Mouse (Mus musculus): ENCODE results near the gene Gm11084.
A peak's percentile ranks its signal among the peaks of the same experiment; 100 is the strongest.
"Not testable (repeated sequence)": the region's sequence is repeated elsewhere in the genome, so short reads cannot be mapped to it uniquely, and the experiment has no call there.

Gene Gm11084

DNA sequence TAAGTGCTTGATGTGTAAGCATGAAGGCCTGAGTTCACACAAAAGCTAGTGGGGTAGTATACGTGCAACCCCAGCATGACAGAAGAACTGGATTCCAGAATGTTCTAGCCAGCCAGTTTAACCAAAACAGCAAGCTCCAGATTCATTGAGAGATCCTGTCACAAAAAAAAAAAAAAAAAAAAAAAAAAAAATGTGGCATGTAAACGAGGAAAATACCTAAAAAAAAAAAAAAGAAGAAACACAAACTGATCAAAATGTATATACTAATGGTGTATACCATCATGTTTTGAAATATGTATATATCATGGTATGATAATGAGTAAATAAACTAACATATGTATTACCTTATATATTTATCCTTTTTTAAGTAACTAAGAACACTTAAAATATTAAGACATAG, 7.6 kb upstream of the Gm11084 start:
- no peak for DNase-seq

DNA sequence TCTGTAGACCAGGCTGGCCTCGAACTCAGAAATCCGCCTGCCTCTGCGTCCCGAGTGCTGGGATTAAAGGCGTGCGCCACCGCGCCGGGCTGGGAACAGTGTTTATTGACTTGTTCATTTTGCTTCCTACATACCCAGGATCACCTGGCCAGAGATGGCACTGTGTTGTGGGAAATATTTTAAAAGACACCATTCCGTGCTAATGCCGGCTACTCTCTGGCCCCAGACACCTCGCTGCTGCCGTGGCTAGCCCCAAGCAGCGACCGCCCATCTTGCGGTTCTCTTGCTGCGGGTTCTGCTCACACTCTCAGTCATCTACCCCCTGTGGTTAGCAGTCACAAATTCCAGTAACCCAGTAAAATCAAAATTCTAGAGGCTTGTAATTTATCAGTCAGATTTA, 6.0 kb upstream of the Gm11084 start:
- DNase-seq = no peak

DNA sequence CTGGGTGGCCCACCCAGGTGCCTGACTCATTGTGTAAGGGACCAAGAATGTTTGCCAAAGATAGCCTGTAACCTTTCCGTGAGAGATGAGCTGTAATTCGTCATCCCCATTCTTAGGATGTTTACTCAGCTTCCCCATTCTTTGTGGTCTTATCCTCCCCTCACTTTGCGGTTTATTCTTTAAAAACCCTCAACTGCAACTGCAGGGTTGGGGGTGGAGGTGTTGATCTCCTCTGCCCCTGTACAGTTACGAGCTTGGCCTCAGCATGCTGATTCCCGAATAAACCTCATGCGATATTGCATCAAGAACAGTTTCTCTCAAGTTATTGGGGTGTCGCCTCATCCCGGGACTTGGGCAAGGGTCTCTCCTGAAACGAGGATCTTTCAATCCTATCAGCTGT, 2.4 kb upstream of the Gm11084 start:
- DNase-seq = not testable (repeated sequence)

DNA sequence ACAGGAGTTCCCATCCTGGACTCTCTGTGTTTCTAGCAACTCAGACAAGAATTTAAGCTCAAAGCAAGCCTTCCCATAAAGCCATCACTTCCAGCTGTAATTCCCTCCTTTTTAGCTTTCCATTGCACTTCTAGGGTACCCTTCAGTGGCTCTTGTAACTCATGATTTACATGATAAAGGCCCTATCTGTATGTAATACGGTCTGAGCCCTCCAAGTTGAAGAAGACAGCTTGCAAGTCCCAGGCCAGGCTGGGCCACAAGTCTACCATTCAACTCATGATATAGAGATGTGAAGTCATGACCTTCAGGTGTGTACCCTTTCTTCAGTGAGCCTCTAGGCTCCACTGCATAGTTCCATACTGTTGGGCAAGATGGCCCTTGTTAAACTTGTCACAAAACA, 1.0 kb downstream of the Gm11084 start:
- no peak for DNase-seq

DNA sequence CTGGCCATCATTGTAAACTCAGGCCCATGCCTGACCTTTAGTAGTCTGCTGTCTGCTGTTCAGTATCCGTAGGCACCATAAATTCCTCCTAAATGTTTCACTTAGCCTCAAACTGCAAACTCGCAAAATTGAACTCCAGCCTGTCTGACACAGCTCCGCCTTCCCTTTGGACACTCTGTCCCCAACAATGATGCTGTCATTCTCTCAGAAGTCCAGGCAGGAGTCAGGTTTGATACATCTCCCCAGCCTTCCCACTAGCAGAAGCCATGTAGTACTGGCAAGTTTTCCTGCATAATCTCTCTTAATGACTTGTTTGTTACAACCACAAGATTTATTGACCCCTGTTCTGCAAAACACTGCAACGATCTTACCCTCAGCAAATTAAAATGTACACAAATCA, 1.7 kb downstream of the Gm11084 start:
- no peak for DNase-seq

DNA sequence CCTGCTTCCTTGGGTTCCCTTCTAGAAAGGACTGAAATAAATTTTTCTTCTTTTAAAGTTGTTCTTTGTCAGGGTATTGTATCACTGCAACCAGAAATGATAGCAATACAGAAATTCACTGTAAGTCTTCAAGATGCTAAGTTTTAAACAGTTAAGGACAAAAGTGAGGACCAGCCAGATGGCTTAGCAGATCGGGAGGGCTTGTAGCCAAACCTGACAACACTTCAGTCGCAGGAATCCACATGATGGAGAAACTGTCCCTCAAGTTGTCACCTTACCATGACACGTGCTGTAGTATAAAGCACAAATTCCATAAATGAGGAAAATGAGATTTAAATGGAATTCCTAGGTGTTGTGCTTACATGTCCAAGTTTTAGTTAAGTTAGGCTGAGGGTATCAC, 3.3 kb downstream of the Gm11084 start:
- no peak for DNase-seq

DNA sequence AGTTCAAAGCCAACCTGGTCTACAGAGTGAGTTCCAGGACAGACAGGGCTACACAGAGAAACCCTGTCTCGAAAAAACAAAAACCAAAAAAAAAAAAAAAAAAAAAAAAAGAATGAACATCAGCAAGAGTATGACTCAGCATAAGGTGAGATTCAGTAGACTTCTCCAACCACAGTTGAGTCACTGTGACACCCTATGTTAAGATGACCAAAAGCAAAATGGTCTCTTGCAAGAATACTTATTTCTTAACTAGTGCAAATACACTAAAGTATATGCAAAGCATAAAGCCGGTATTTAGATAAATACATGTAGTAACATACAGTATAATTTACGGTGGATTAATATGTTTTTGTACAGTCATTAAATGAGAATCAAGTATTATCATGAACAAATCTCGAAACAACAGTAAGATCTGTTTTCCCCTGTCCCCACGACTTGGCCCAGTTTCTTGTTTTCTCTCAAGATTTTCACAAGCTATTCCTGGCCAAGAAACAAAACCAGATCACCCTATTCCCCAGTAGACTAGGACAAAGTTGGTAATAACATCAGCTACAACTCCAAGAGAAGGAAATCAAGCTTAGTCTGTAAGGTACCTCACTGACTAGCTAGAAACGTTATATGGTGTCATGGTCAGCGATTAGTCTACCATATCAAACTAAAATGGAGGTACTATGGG, 4.3 kb downstream of the Gm11084 start:
- DNase-seq = no peak

DNA sequence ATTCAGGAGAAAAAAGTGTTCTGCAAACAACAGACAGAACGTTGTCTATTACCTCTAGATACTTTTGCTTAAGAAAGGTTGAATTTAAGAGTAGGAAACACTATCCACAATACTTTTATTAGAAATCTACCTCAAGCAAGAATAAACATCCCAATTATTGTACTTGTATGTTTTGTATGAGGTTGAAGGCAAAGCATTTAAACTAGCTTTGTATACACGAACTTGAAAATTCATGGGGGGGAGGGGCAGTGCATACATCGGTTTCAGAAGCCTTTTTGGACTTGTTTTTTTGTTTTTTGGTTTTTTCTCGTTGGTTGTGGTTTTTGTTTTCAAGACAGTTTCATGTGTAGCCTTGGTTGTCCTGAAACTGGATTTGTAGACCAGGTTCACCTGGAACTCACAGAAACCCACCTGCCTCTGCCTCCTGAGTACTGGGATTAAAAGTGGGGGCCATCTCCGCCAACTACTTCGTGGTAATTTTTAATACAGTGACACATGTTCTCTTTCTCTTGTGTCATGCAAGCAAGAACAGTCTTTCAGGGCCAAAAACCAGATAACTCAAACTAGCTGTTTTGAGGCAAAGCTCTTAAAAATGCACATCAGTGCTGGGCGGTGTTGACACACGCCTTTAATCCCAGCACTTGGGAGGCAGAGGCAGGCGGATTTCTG, 4.9 kb downstream of the Gm11084 start:
- no peak for DNase-seq

DNA sequence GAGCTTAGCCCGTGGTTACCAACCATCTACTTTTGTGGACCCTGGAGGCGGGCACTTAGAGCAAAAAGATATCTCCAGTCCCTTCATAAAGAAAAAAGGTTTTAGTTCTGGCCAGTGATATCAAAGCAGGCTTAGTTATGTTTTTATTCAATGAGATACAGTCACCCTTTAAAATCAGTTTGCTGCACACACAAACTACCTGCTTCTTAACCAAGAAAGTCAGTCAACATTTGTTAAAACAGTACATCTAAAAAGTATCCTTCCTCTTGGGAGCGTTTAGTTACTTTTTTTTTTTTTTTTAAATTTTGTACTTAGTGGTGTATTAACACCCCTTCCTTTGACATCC, 5.5 kb downstream of the Gm11084 start:
- DNase-seq = no peak

DNA sequence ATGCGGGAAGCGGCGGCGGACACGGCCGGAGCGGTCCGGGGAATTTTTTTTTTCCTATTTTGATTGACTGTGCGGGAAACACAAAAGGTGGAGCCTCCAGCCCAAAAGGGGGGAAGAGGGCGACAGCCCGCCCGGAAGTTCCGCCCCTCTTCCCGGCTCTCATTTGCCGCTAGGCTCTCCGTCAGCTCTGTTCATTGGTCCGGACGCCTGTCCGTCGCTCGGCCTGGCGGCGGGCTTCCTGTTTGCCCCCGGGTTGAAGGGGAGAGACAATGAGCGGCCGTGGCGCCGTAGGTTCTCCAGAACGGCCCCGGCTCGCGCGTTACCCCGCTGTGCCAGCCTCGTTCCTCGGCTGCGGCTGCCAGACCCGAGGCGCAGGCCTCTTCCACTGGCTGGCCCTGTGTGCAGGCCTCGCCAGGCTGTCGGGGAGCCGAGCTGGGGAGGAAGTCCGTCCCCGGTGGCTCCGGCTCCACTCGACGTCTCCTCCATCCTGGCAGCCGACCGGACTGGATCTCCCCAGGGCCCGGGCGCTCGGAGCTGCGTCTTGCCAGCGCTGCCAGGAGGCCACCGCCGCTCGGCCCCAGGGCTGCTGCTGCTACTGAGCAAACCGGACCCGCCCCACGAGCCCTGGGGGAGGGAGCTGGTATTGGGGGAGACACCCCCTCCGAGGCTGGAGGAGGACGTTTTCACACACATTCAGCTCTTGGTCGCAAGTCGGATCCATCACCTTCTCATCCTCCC, 6.0 kb downstream of the Gm11084 start, which contains the start of gene Sp3:
Gene Sp3, minus strand, starts transcription at position 110 of the 738 bp plus-strand sequence.
- peak; percentile 99 for DNase-seq

DNA sequence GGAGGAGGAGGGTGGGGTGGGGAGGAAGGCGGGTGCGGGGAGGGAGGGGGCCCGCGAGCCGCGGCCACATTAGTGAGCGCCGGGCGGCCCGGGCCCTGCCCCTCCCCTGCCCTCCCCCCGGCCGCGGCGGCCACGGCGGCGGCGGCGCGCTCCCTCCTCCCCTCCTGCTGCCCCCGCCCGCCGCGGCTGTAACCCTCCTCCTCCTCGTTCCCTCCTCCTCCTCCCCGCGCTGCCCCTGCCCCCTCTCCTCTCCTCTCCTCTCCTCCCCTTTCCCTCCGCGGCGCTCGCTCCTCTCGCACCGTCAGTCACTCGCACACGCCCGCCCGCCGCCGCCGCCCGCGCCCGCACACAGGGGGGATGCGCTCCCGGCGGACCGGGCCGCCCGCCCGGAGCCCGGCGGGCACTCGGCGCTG, 6.9 kb downstream of the Gm11084 start:
- DNase-seq = peak; percentile 94

DNA sequence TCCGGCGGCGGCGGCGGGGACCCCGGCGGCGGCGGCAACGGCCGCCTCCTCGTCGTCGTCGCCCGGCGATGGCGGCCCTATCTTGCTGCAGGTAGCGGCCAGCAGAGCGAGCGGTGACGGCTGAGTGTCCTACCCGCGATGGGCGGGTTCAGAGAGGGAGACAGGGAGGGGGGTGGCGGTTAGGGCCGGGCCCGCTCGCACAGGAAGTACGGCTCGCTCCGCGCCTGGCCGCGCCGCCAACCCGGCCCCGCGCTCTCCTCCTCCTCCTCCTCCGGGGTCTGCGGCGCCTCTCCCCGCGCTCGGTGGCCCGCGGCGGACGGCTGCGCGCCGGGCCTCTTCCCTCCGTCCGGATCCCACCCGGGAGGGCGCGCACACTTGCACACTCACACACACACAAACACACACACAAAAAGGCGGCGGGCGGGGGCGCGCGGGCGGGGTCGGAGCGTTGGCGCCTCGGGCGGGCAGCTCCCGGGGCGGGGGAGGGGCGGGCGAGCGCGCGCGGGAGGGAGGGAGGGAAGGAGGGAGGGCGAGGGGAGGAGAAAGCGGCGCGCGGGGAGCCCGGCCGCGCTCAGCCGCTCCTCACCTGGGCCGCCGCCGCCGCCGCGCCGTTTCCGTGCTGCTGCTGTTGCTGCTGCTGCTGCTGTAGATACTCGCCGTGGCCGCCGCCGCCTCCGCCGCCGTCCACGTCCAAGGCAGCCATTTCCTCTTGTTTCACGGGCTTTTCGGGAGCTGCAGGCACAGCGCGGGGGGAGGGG, 7.4 kb downstream of the Gm11084 start:
- peak; percentile 92 for DNase-seq

DNA sequence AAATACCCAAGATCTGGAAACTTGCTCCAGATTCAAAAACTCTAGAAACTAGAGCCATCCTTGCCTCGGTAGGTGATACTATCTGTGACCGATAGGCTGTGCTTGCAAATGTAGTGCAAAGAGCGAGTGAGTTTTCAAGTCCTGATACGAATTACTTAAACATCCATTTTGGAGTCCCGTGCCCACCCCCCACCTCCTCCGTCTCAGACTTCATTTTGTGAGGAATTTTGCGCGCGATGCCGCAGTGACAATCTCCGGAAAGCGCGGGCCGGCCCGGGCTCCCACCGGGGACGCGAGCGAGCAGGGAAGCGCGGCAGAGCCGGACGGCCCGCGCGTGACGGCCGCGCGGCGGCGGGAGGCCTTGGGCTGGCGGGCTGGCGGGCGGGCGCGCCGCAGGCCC, 8.0 kb downstream of the Gm11084 start:
- peak; percentile 78 for DNase-seq

DNA sequence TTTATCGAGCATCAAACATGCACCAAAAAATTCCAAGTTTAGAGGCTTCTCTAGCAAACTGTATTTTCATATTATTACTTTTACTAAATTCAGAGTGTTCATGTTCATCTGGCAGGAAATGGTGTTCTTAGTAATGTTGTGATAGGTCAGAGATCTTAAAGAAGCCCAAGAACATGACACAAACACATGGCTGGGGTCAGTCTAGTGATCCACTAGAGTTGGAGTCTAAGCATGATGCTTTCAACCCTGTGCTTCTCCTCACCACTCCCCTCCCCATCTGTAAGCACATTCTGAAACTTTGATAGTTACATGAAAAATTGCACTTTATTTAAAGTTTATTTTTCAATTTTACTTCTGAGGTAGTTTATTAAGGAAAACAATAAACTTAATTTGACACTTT, 9.2 kb downstream of the Gm11084 start:
- no peak for DNase-seq

DNA sequence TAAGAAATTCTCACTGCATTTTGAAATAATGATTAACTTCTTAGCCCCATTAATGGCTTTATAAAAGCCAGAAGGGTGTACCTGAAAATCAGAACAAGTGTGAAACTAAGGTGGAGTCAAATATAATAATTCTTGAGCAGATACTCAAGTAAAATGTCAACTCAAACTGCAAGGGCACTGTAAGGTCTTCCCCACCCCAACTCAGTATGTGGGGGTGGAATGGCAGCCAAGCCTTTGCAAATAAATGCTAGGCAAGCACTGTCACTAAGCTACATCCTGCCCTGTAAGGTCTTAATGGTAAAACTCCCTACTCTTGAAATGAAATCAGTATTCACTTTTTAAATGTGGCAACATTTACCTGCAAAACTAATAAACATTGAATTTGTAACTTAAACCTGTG, 10.5 kb downstream of the Gm11084 start:
- DNase-seq = no peak

DNA sequence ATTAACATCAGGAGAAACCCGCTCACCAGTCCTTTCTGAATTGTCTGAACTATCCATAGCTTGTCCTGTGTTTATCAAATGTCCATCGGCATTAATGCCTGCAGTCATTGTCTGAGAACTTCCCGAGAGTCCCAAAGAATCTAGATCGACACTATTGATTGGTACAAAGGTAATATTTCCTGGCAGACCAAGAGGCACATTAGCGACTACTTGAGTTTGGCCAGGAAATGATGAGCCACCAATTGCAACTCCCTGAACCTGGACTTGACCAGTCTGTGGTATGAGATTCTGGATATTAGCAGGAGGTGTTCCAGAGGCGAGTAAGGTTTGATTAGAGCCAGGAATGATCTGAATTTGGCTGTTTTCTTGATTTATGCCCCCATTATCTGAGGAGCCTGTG, 15.7 kb downstream of the Gm11084 start:
- no peak for DNase-seq

DNA sequence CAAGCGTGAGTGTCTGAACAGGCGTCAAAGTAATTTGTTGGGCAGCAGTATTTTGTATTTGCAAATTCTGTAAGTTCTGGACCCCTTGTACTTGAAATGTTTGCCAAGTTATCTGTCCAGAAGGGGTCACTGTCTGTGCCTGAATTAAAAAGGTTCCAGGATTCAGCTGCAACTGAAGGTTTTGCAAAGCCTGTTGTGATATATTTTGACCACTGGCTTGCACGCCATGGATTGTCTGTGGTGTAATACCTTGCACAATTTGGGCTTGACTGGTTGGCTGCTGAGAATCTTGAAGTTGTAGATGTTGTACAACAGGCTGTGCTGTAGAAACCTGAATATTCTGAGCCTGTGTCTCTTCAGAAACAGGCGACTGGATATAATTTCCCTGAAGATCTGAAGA, 16.2 kb downstream of the Gm11084 start:
- no peak for DNase-seq

DNA sequence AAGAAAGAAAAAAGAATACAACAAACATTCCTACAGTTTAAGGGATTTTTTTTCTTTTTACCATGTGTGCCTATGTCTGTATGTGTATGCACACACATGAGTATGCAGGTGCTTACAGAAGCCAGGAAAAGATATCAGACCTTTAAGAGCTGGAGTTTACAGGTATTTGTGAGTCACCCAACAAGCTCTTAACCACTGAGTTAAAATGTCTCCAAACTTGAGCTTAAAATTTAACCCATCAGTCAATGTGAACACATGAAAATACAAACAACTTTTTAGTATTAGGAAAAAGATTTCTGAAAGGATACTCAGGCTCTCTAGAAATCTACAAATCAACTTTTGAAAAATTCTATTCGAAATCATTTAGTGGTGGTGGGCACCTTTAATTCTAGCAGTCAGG, 18.0 kb downstream of the Gm11084 start:
- DNase-seq = no peak

DNA sequence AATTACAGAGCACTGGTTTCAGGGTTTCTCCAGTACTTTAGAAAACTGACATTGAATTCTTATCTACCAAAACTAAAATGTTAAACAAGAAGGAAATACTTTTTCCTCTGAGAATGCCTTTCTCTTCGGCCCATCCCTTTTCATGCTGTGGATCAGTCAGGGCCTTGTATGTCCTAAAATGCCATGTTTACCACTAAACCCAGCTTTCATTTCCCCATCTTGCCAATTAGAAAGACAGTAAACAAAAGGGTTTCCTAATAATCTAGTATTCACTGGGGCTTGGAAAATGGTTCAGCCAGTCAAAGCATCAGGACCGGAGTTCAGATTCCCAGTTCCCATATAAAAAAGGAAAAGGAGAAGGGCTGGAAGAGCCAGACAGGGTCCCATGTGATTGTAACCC, 21.1 kb downstream of the Gm11084 start:
- no peak for DNase-seq

DNA sequence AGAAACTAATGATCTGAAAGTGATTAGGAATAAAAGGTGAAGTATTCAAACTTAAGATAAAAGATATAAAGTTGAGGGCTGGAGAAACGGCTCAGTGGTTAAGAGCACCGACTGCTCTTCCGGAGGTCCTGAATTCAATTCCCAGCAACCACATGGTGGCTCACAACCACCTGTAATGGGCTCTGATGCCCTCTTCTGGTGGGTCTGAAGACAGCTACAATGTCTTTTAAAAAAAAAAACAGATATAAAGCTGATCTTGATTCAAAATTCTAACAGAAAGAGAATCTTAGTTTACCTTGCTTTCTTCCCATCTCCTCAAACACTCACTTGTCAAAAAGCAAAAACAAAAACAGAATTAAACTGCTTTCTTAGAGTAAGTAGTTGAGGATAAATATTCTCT, 30.1 kb downstream of the Gm11084 start:
- no peak for DNase-seq

DNA sequence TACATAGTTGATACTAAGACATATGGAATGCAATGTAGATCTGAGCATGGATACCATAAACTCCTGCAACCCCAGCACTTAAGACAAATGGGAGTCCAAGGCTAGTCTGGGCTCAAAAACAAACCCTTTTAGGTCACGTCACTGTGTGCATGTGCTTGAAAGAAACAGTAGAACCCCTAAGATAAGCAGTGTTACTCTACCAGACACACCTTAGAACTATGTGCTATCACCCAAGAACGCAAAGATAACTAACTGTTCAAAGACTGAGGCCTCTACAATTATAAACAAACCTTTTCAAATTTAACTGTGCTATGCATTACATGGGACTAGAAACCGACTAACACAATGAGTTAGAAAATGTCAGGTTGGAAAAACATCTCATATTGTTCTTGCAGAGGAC, 33.5 kb downstream of the Gm11084 start:
- DNase-seq = no peak

DNA sequence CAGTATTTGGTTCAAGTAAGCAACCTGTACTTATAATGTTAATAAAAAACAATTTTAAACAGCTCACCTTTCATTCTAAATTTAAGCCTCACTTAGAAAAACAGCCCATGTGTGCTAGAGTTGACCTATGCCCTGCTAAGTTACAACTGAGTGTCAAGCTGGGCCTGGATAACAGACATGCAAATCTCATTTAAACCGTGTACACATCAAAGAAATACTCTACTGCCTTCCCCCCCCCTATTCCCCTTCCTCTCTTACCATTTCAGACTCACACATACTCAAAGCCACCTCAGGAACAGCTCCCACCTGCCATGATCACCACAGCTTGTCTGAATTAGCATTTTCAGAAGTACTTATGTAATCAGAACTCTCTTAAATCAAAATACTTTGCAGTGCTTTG, 50.6 kb downstream of the Gm11084 start:
- DNase-seq = no peak

DNA sequence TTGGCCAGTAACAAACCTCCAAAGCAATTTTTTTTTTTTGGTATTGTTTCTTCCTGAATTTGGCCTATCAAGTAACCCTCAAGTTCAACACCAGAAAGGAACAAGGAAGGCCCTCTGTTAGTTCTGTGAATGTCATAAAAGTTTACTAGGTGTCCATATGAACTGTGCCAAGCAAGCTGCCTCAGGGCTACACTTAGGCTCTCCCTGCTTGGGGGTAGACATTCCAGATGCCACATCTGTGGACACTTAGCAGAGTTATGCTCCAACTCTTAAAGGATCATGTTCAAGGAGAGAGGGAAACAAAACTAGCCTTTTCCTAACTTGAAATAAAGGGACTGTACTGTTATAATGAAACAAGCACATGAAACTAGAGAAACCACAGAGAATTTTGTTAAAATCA, 54.3 kb downstream of the Gm11084 start:
- no peak for DNase-seq

DNA sequence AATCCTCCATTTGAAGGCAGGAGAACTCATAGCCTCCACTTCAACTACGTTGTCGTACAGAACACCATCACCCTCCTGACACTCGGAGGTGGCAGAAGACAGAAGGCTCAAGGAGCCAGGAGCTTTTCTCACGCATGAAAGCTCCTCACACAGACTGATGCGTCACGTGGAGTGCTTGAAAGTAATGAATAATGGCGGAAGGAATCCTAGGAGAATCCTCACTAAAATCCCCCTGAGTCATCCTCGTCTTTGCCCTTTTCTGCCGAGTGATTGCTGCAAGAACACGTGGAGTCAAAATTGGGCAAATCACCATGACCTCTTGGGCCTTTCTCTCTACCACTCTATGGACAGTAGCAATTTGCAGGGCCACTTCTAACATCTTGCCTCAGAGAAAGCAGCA, 61.5 kb downstream of the Gm11084 start:
- peak; percentile 60 for DNase-seq

Measured in retina, postnatal 1 day (tissue).